Mouse (Mus musculus): ENCODE data around the gene Gdf1.

- TF ChIP-seq POLR2A (IDR thresholded peaks at IDR 0.05; ENCODE audit: low read depth, low read length), result no peak
- TF ChIP-seq CTCF (IDR thresholded peaks at IDR 0.05; ENCODE audit: borderline replicate concordance, insufficient read depth, low read length), result no peak
Observed at GRCm38 (mm10) chr8:70352657-70353151, 23.1 kb downstream of the Gdf1 start.
